Mouse (Mus musculus) forebrain, embryonic 13.5 days (tissue): ENCODE results near the gene Abcd4. TPM values are rescaled to one million over a fixed set of nuclear protein-coding genes. Genes with fewer than 3 reads are reported as not detected.

Experiments
- ATAC-seq: fragments of 200-750 bp; cut with Nextera tagmentation; 2 replicates; pipeline ENCODE4 v1.8.0; 2017
- H3K27ac ChIP-seq: fragments of 300-500 bp; sonication (generic); 2 replicates; pipeline ENCODE4 v1.5.1; 2015; ENCODE audit warnings: inconsistent platforms, mild to moderate bottlenecking, moderate library complexity
- H3K27me3 ChIP-seq: fragments of 300-500 bp; sonication (generic); 2 replicates; pipeline ENCODE4 v1.6.1; 2015; ENCODE audit warnings: mild to moderate bottlenecking, inconsistent platforms
- H3K36me3 ChIP-seq: fragments of 300-500 bp; sonication (generic); 2 replicates; pipeline ENCODE4 v1.6.1; 2015; ENCODE audit warnings: mild to moderate bottlenecking, inconsistent platforms; ENCODE audit not compliant: poor library complexity, severe bottlenecking
- H3K4me1 ChIP-seq: fragments of 300-500 bp; sonication (generic); 2 replicates; pipeline ENCODE4 v1.6.1; 2015; ENCODE audit warnings: inconsistent platforms
- H3K4me2 ChIP-seq: fragments of 300-500 bp; sonication (generic); 2 replicates; pipeline ENCODE4 v1.6.1; 2015; ENCODE audit warnings: inconsistent platforms, mild to moderate bottlenecking, moderate library complexity
- H3K4me3 ChIP-seq: fragments of 300-500 bp; sonication (generic); 2 replicates; pipeline ENCODE4 v1.5.1; 2015; ENCODE audit warnings: mild to moderate bottlenecking, inconsistent platforms
- H3K9ac ChIP-seq: fragments of 300-500 bp; sonication (generic); 2 replicates; pipeline ENCODE4 v1.6.1; 2015; ENCODE audit warnings: mild to moderate bottlenecking, inconsistent platforms
- H3K9me3 ChIP-seq: fragments of 300-500 bp; sonication (generic); replicated peaks from 2 replicates; pipeline ENCODE4 v1.6.1; 2016; ENCODE audit warnings: inconsistent platforms
- WGBS: fragments of 180-500 bp; shearing (Covaris S2); methylation state at CpG from one replicate; pipeline ENCODE4 v1.1.7; 2015; 5-methylcytosine and 5-hydroxymethylcytosine counted together
- polyA plus RNA-seq: library from polyadenylated mRNA; unstranded; fragments of >200 nt; fragmentation: Nextera tagmentation; extraction: Ambion mirVana; gene quantifications from 2 replicates; pipeline ENCODE4 v1.2.1, GENCODE M21; 2015

Abcd4 gene
- polyA plus RNA-seq, 1 experiment from 2014 or later, result 14.7 TPM

- no peak overlapping the region for H3K4me3 ChIP-seq
- no peak overlapping the region for H3K9ac ChIP-seq
- H3K4me1 ChIP-seq, result peaks cover 12% of the 10 kb centered on the region
- H3K9me3 ChIP-seq, result no peaks in the 10 kb centered on the region
- no peak overlapping the region for H3K27ac ChIP-seq
- H3K36me3 ChIP-seq, result peaks cover 16% of the 10 kb centered on the region; the same call in 1 of the 2 replicates
- 71% methylated on average over 8 of the region's 8 CpGs for WGBS
- no peaks in the 10 kb centered on the region for H3K27me3 ChIP-seq
- ATAC-seq, result no peak
- no peak overlapping the region for H3K4me2 ChIP-seq
Observed at GRCm38 (mm10) chr12:84612518-84612917, 4.7 kb downstream of the Abcd4 start.

GRCm38 (mm10) chr12:84611718-84612117, 5.5 kb downstream of the Abcd4 start:
- Histone ChIP-seq H3K9me3 (no peaks in the 10 kb centered on the region), H3K36me3 (peaks cover 20% of the 10 kb centered on the region; the same call in 1 of the 2 replicates), H3K4me3 (no peak overlapping the region), H3K27ac (no peak overlapping the region), H3K4me2 (no peak overlapping the region), H3K27me3 (no peaks in the 10 kb centered on the region), H3K9ac (no peak overlapping the region), H3K4me1 (peaks cover 11% of the 10 kb centered on the region)
- ATAC-seq, result no peak
- WGBS, result 90% methylated on average over 10 of the region's 10 CpGs

- H3K36me3 ChIP-seq, result peaks cover 34% of the 10 kb centered on the region
- H3K4me2 ChIP-seq, result no peak overlapping the region
- WGBS, result 81% methylated on average over 7 of the region's 7 CpGs
- no peak overlapping the region for H3K27ac ChIP-seq
- H3K9me3 ChIP-seq, result no peaks in the 10 kb centered on the region
- H3K27me3 ChIP-seq, result no peaks in the 10 kb centered on the region
- no peak overlapping the region for H3K9ac ChIP-seq
- no peak overlapping the region for H3K4me3 ChIP-seq
- no peak for ATAC-seq
- no peaks in the 10 kb centered on the region for H3K4me1 ChIP-seq
Observed at GRCm38 (mm10) chr12:84605860-84606259, 11.4 kb downstream of the Abcd4 start.

- no peak overlapping the region for H3K4me3 ChIP-seq
- H3K27me3 ChIP-seq, result no peaks in the 10 kb centered on the region
- 91% methylated on average over 7 of the region's 7 CpGs for WGBS
- no peak overlapping the region for H3K27ac ChIP-seq
- peaks cover 33% of the 10 kb centered on the region for H3K36me3 ChIP-seq
- ATAC-seq, result no peak
- no peaks in the 10 kb centered on the region for H3K9me3 ChIP-seq
- no peak overlapping the region for H3K9ac ChIP-seq
- H3K4me1 ChIP-seq, result no peaks in the 10 kb centered on the region
- no peak overlapping the region for H3K4me2 ChIP-seq
Observed at GRCm38 (mm10) chr12:84604001-84604400, 13.2 kb downstream of the Abcd4 start.

- Histone ChIP-seq H3K27me3 (peaks cover 9% of the 10 kb centered on the region; the same call in 1 of the 2 replicates), H3K9me3 (no peaks in the 10 kb centered on the region), H3K36me3 (peaks cover 11% of the 10 kb centered on the region), H3K27ac (no peak overlapping the region), H3K9ac (no peak overlapping the region), H3K4me2 (no peak overlapping the region), H3K4me1 (no peaks in the 10 kb centered on the region), H3K4me3 (no peak overlapping the region)
- WGBS, result 24% methylated on average over 8 of the region's 8 CpGs
- no peak for ATAC-seq
Observed at GRCm38 (mm10) chr12:84598324-84598723, 18.9 kb downstream of the Abcd4 start.

- WGBS, result under 1% methylated on average over 52 of the region's 54 CpGs
- Histone ChIP-seq H3K27me3 (peaks cover 9% of the 10 kb centered on the region), H3K9me3 (no peaks in the 10 kb centered on the region), H3K4me1 (peaks cover 13% of the 10 kb centered on the region), H3K27ac (peak overlapping the region; percentile 72), H3K4me2 (peak overlapping the region; percentile 76), H3K36me3 (no peaks in the 10 kb centered on the region), H3K4me3 (peak overlapping the region; percentile 45), H3K9ac (peak overlapping the region; percentile 61)
- ATAC-seq, result peak; percentile 86
Observed at GRCm38 (mm10) chr12:84589825-84590761, 27.1 kb downstream of the Abcd4 start.

GRCm38 (mm10) chr12:84581285-84581684, 35.9 kb downstream of the Abcd4 start:
- no peak overlapping the region for H3K4me3 ChIP-seq
- WGBS, result 93% methylated on average over 2 of the region's 2 CpGs

GRCm38 (mm10) chr12:84578440-84578770, 38.8 kb downstream of the Abcd4 start:
- WGBS, result 31% methylated on average over 5 of the region's 5 CpGs
- Histone ChIP-seq H3K4me2 (no peak overlapping the region), H3K27me3 (peaks cover 33% of the 10 kb centered on the region), H3K9me3 (peaks cover 3% of the 10 kb centered on the region; the same call in 1 of the 2 replicates), H3K9ac (no peak overlapping the region), H3K4me1 (peaks cover 8% of the 10 kb centered on the region; the same call in 1 of the 2 replicates), H3K36me3 (no peaks in the 10 kb centered on the region), H3K4me3 (no peak overlapping the region), H3K27ac (no peak overlapping the region)
- no peak for ATAC-seq

More at GRCm38 (mm10) chr12:84581285-84581684, 35.9 kb downstream of the Abcd4 start:
- H3K9ac ChIP-seq, result no peak overlapping the region
- H3K36me3 ChIP-seq, result no peaks in the 10 kb centered on the region
- peaks cover 17% of the 10 kb centered on the region for H3K27me3 ChIP-seq
- H3K4me1 ChIP-seq, result peaks cover 8% of the 10 kb centered on the region; the same call in 1 of the 2 replicates
- H3K4me2 ChIP-seq, result no peak overlapping the region
- H3K9me3 ChIP-seq, result peaks cover 3% of the 10 kb centered on the region; the same call in 1 of the 2 replicates
- ATAC-seq, result no peak
- H3K27ac ChIP-seq, result no peak overlapping the region

- H3K27me3 ChIP-seq, result peaks cover 38% of the 10 kb centered on the region
- H3K4me1 ChIP-seq, result peaks cover 8% of the 10 kb centered on the region; the same call in 1 of the 2 replicates
- no peak overlapping the region for H3K9ac ChIP-seq
- H3K4me2 ChIP-seq, result no peak overlapping the region
- no peak overlapping the region for H3K27ac ChIP-seq
- no peak for ATAC-seq
- H3K9me3 ChIP-seq, result 0 out of 2 replicates have a peak, but pooled peaks cover 3% of the 10 kb centered on the region
- H3K36me3 ChIP-seq, result no peaks in the 10 kb centered on the region
- H3K4me3 ChIP-seq, result no peak overlapping the region
- 64% methylated on average over 11 of the region's 11 CpGs for WGBS
Observed at GRCm38 (mm10) chr12:84577768-84578439, 39.3 kb downstream of the Abcd4 start.

- WGBS, result 16% methylated on average over 7 of the region's 7 CpGs
- no peak overlapping the region for H3K4me3 ChIP-seq
Observed at GRCm38 (mm10) chr12:84573094-84573493, 44.1 kb downstream of the Abcd4 start.

GRCm38 (mm10) chr12:84572341-84572720, 44.9 kb downstream of the Abcd4 start:
- 8% methylated on average over 7 of the region's 7 CpGs for WGBS
- Histone ChIP-seq H3K27ac (no peak overlapping the region), H3K4me1 (peaks cover 27% of the 10 kb centered on the region), H3K9me3 (no peaks in the 10 kb centered on the region), H3K36me3 (no peaks in the 10 kb centered on the region), H3K27me3 (peaks cover 91% of the 10 kb centered on the region), H3K9ac (no peak overlapping the region), H3K4me2 (no peak overlapping the region), H3K4me3 (no peak overlapping the region)
- ATAC-seq, result no peak

More at GRCm38 (mm10) chr12:84573094-84573493, 44.1 kb downstream of the Abcd4 start:
- no peak for ATAC-seq
- Histone ChIP-seq H3K9ac (no peak overlapping the region), H3K4me1 (peaks cover 28% of the 10 kb centered on the region), H3K27me3 (peaks cover 86% of the 10 kb centered on the region), H3K4me2 (no peak overlapping the region), H3K36me3 (no peaks in the 10 kb centered on the region), H3K27ac (no peak overlapping the region), H3K9me3 (no peaks in the 10 kb centered on the region)
